Mouse (Mus musculus) erythroid progenitor cell, adult 5-6 weeks (primary cell): Measurements from ENCODE around the gene Gramd4. TPM values are rescaled to one million over a fixed set of nuclear protein-coding genes. Genes with fewer than 3 reads are reported as not detected.
"Not testable (repeated sequence)": the region's sequence is repeated elsewhere in the genome, so short reads cannot be mapped to it uniquely, and the experiment has no call there.

Experiments used
- ATAC-seq: replicated peaks from 2 replicates; pipeline ENCODE4 v1.8.0; 2016; ENCODE audit warnings: moderate number of reproducible peaks, mild to moderate bottlenecking, moderate TSS enrichment, inconsistent platforms; ENCODE audit not compliant: poor library complexity, low FRiP score, severe bottlenecking
- total RNA-seq, 2 experiments: library from RNA; stranded (forward) in 1 of 2; stranded (reverse) in 1 of 2; fragments of 150-400 nt in 1 of 2; fragments of 186-747, 209-891 nt in 1 of 2; gene quantifications; 2 replicates each; pipeline versions ENCODE4 v1.2.3 to v1.2.4; 2015 to 2017; ENCODE audit warnings: low replicate concordance in 2 of 2

Gramd4 gene
- total RNA-seq, 2 experiments from 2014 or later = 16.8 to 18.9 TPM

GRCm38 (mm10) chr15:86145046-86145445, 87.6 kb downstream of the Gramd4 start:
- ATAC-seq = no peak

GRCm38 (mm10) chr15:86146922-86147321, 89.4 kb downstream of the Gramd4 start:
- no peak for ATAC-seq

- no peak for ATAC-seq
Measured at GRCm38 (mm10) chr15:86150593-86150992, 93.1 kb downstream of the Gramd4 start.

- ATAC-seq = no peak
Measured at GRCm38 (mm10) chr15:86153481-86153960, 96.0 kb downstream of the Gramd4 start.

GRCm38 (mm10) chr15:86156492-86156891, 99.0 kb downstream of the Gramd4 start:
- no peak for ATAC-seq

- no peak for ATAC-seq
Measured at GRCm38 (mm10) chr15:86159093-86159492, 101.6 kb downstream of the Gramd4 start.

GRCm38 (mm10) chr15:86159719-86160118, 102.2 kb downstream of the Gramd4 start:
- ATAC-seq = no peak

GRCm38 (mm10) chr15:86160906-86161305, 103.4 kb downstream of the Gramd4 start:
- no peak for ATAC-seq

GRCm38 (mm10) chr15:86161800-86162199, 104.3 kb downstream of the Gramd4 start:
- not testable (repeated sequence) for ATAC-seq

- ATAC-seq = no peak
Measured at GRCm38 (mm10) chr15:86164718-86165345, 107.3 kb downstream of the Gramd4 start.

- ATAC-seq = no peak
Measured at GRCm38 (mm10) chr15:86165811-86166590, 108.5 kb downstream of the Gramd4 start.

- no peak for ATAC-seq
Measured at GRCm38 (mm10) chr15:86167032-86167655, 109.6 kb downstream of the Gramd4 start.

GRCm38 (mm10) chr15:86167787-86168504, 110.5 kb downstream of the Gramd4 start:
- no peak for ATAC-seq

GRCm38 (mm10) chr15:86168505-86168867, 111.0 kb downstream of the Gramd4 start:
- no peak for ATAC-seq

- no peak for ATAC-seq
Measured at GRCm38 (mm10) chr15:86168941-86169816, 111.7 kb downstream of the Gramd4 start.

GRCm38 (mm10) chr15:86169817-86170110, 112.3 kb downstream of the Gramd4 start:
- no peak for ATAC-seq

GRCm38 (mm10) chr15:86171316-86171715, 113.8 kb downstream of the Gramd4 start:
- no peak for ATAC-seq

GRCm38 (mm10) chr15:86172124-86172523, 114.6 kb downstream of the Gramd4 start:
- ATAC-seq = no peak

GRCm38 (mm10) chr15:86172526-86172925, 115.0 kb downstream of the Gramd4 start:
- no peak for ATAC-seq
